Comparison of ENCODE assay signal across 12 mouse cellular contexts in genomic region chr5:149523856-149524241, GRCm38 (mm10). TPM values are rescaled to one million over a fixed set of nuclear protein-coding genes. Genes with fewer than 3 reads are reported as not detected.
A peak's percentile ranks its signal among the peaks of the same experiment; 100 is the strongest.
DNase-seq lines count a peak whose midpoint lies in the region; ATAC-seq and TF ChIP-seq lines count a peak whose summit lies in the region.
"Had no signal": no experiment of that assay in that cellular context is flagged by ENCODE, and none has a peak within 500 bp of the region (broad histone marks: within the 10 kb centered on the region; RNA-seq: fewer than 3 reads in every experiment).

No protein-coding gene starts in this region.

- H3K79me2 ChIP-seq in heart, adult 2 months (replicated peaks; ENCODE audit: control insufficient read depth, insufficient read depth, low read length), result no peaks in the 10 kb centered on the region

- H3K27ac ChIP-seq in heart, postnatal 0 days (ENCODE audit: low read depth), result peak overlapping the region; percentile 62
- H3K27ac ChIP-seq in heart, adult 2 months, result no peak overlapping the region
- H3K27ac ChIP-seq in embryonic facial prominence, embryonic 10.5 days (replicated peaks), result peak overlapping the region; percentile 60
- H3K27ac ChIP-seq in hindbrain, embryonic 12.5 days, result peak overlapping the region; percentile 82
- H3K27ac ChIP-seq: liver, embryonic 13.5 days had no signal

- no peak overlapping the region for H3K4me3 ChIP-seq in heart, postnatal 0 days (ENCODE audit: low read depth, low read length)
- no peak overlapping the region for H3K4me3 ChIP-seq in heart, adult 2 months
- no peak overlapping the region for H3K4me3 ChIP-seq in embryonic facial prominence, embryonic 10.5 days
- no peak overlapping the region for H3K4me3 ChIP-seq in hindbrain, embryonic 12.5 days
- H3K4me3 ChIP-seq: liver, embryonic 13.5 days had no signal

- H3K36me3 ChIP-seq in heart, postnatal 0 days (replicated peaks; ENCODE audit: control insufficient read depth, insufficient read depth, low read length), result no peaks in the 10 kb centered on the region
- H3K36me3 ChIP-seq in heart, adult 2 months (ENCODE audit: control insufficient read depth, insufficient read depth, low read length), result no peaks in the 10 kb centered on the region
- H3K36me3 ChIP-seq in embryonic facial prominence, embryonic 10.5 days (replicated peaks), result no peaks in the 10 kb centered on the region
- no peaks in the 10 kb centered on the region for H3K36me3 ChIP-seq in hindbrain, embryonic 12.5 days
- H3K36me3 ChIP-seq: liver, embryonic 13.5 days had no signal

- H3K9me3 ChIP-seq in heart, postnatal 0 days (replicated peaks; ENCODE audit: control insufficient read depth, low read length), result peaks cover 3% of the 10 kb centered on the region; the same call in 1 of the 2 replicates
- H3K9me3 ChIP-seq in embryonic facial prominence, embryonic 10.5 days, result no peaks in the 10 kb centered on the region
- H3K9me3 ChIP-seq in hindbrain, embryonic 12.5 days (replicated peaks), result no peaks in the 10 kb centered on the region
- H3K9me3 ChIP-seq: liver, embryonic 13.5 days had no signal

- no peak for TF ChIP-seq EP300 in heart, postnatal 0 days (IDR thresholded peaks at IDR 0.05; ENCODE audit: low read depth)
- TF ChIP-seq EP300 in heart, adult 2 months (IDR thresholded peaks at IDR 0.05; ENCODE audit: insufficient read depth, low read depth, low read length), result no peak

- 31% methylated on average over 6 of the region's 6 CpGs for WGBS in heart, postnatal 0 days
- WGBS in heart, adult 2 months, result 36% methylated on average over 6 of the region's 6 CpGs
- WGBS in embryonic facial prominence, embryonic 10.5 days, result 79% methylated on average over 6 of the region's 6 CpGs
- WGBS in hindbrain, embryonic 12.5 days, result 62% methylated on average over 6 of the region's 6 CpGs

- no peak for DNase-seq in heart, postnatal 0 days (ENCODE audit: low spot score)
- no peak for DNase-seq in heart, adult 2 months
- no peak for DNase-seq in embryonic facial prominence, embryonic 10.5 days (ENCODE audit: low spot score)
- peak; percentile 5 for DNase-seq in naive thymus-derived CD4-positive, alpha-beta T cell, adult 2 months (ENCODE audit: low read depth)
- DNase-seq in cerebellum, adult 9-11 months, result no peak
- DNase-seq in gastrocnemius, postnatal 25 days, result no peak
- no peak for DNase-seq in kidney, postnatal 10 days

- no peak for TF ChIP-seq CTCF in heart, postnatal 0 days (IDR thresholded peaks at IDR 0.05; ENCODE audit: low read depth)
- no peak for TF ChIP-seq CTCF in heart, adult 2 months (IDR thresholded peaks at IDR 0.05)

- H3K4me2 ChIP-seq in heart, postnatal 0 days (ENCODE audit: low read depth, low read length), result peak overlapping the region; percentile 49
- no peak overlapping the region for H3K4me2 ChIP-seq in hindbrain, embryonic 12.5 days (replicated peaks)
- H3K4me2 ChIP-seq: liver, embryonic 13.5 days had no signal

- no peak for TF ChIP-seq POLR2A in heart, adult 2 months (IDR thresholded peaks at IDR 0.05; ENCODE audit: insufficient read depth, low read depth, low read length)

- H3K4me1 ChIP-seq in heart, postnatal 0 days (ENCODE audit: control insufficient read depth, insufficient read depth), result peaks cover 12% of the 10 kb centered on the region
- H3K4me1 ChIP-seq in heart, adult 2 months (ENCODE audit: control insufficient read depth, insufficient read depth, low read length), result peaks cover 3% of the 10 kb centered on the region; the same call in 1 of the 2 replicates
- peaks cover 52% of the 10 kb centered on the region for H3K4me1 ChIP-seq in embryonic facial prominence, embryonic 10.5 days
- H3K4me1 ChIP-seq in hindbrain, embryonic 12.5 days, result peaks cover 48% of the 10 kb centered on the region
- H3K4me1 ChIP-seq: liver, embryonic 13.5 days had no signal

- intact Hi-C loops in heart, adult 2 months (cut with DNase I), result loop anchor here (1.0 to 10.0 kb wide), 4 partner anchors 41 to 709 kb away; no protein-coding TSS in a partner anchor

- H3K27me3 ChIP-seq in heart, postnatal 0 days (ENCODE audit: control insufficient read depth, insufficient read depth, low read length), result peaks cover 24% of the 10 kb centered on the region; the same call in 1 of the 2 replicates
- peaks cover 1% of the 10 kb centered on the region; the same call in 1 of the 2 replicates for H3K27me3 ChIP-seq in heart, adult 2 months (ENCODE audit: control insufficient read depth, insufficient read depth, low read length)
- H3K27me3 ChIP-seq in embryonic facial prominence, embryonic 10.5 days (replicated peaks; ENCODE audit: low read depth, poor library complexity, severe bottlenecking), result peaks cover 20% of the 10 kb centered on the region; the same call in 1 of the 2 replicates
- H3K27me3 ChIP-seq in hindbrain, embryonic 12.5 days, result peaks cover 8% of the 10 kb centered on the region; the same call in 1 of the 2 replicates
- H3K27me3 ChIP-seq: CH12.LX had no signal

- no peak for ATAC-seq in heart, postnatal 0 days (ENCODE audit: insufficient read depth, low read depth)
- ATAC-seq in hindbrain, embryonic 12.5 days (ENCODE audit: low FRiP score), result no peak

- no peak overlapping the region for H3K9ac ChIP-seq in heart, postnatal 0 days (replicated peaks; ENCODE audit: low read depth, low read length)
- H3K9ac ChIP-seq in heart, adult 2 months (ENCODE audit: low read depth, low read length), result no peak overlapping the region
- H3K9ac ChIP-seq in hindbrain, embryonic 12.5 days, result peak overlapping the region; percentile 27; the same call in 1 of the 2 replicates
- H3K9ac ChIP-seq: liver, embryonic 13.5 days had no signal

RNA-seq across cellular contexts. Expression of gene Wdr95, which starts 4.6 kb away (rescaled TPM):
- not detected in 2 replicates for total RNA-seq in heart, postnatal 0 days (2014; rRNA removed; ENCODE audit: low replicate concordance)
- polyA plus RNA-seq in heart, postnatal 0 days (2015; fragmentation: Nextera tagmentation; extraction: Ambion mirVana), result 0.19 TPM in 1 of 2 replicates, not detected in the other
- not detected for total RNA-seq in heart, adult 2 months (2021)
- polyA plus RNA-seq in heart, adult 2 months (2012; rRNA removed), result 0.06 and 0.29 TPM in 2 replicates
- not detected in 2 replicates for polyA plus RNA-seq in embryonic facial prominence, embryonic 10.5 days (2016; fragmentation: Nextera tagmentation; extraction: Ambion mirVana)
- not detected in 2 replicates for polyA plus RNA-seq in hindbrain, embryonic 12.5 days (2016; fragmentation: Nextera tagmentation; extraction: Ambion mirVana)
- not detected for total RNA-seq in gastrocnemius, postnatal 25 days (2021)
- total RNA-seq: adrenal gland, adult 18-20 months; CH12.LX had no signal
- polyA plus RNA-seq: large intestine, adult 2 months; liver, embryonic 13.5 days had no signal
